ENCODE assay signal across 9 mouse cellular contexts in the genomic region with DNA sequence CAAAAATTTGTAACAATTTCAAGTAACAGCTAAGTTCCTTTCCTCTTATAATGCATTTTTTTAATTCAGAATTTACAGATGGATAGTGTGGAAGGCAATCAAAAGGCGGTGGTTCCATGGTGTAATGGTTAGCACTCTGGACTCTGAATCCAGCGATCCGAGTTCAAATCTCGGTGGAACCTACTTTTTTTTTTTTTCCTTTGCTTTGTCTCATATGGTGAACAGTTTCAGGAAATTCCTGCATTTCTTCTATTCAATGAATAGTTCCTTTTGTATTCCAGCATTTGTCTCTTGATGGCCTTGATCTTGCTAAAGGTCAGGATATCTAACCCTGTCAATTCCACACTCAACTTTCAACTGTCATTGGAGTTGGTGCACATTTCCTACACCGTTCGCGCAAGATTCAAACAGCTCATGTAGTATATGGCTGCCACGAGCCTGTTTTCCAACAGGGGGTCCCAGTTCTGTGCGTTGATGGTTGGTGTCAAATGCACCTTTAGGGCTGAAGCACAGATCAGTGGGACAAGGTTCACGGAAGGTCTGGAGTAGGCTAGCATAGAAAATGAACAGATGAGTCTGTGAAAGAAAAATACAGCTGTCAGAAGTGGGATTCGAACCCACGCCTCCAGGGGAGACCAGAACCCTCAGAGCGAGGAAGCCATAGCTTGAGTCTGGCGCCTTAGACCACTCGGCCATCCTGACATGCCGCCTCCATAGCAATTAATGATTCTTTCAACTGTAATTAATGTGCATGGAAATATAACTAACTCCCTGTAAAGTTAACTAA. TPM values are rescaled to one million over a fixed set of nuclear protein-coding genes. Genes with fewer than 3 reads are reported as not detected.
DNase-seq lines count a peak whose midpoint lies in the region; ATAC-seq lines count a peak whose summit lies in the region.
"Had no signal": no experiment of that assay in that cellular context is flagged by ENCODE, and none has a peak within 500 bp of the region (broad histone marks: within the 10 kb centered on the region; RNA-seq: fewer than 3 reads in every experiment).

No protein-coding gene starts in this region.

- ATAC-seq in embryonic facial prominence, embryonic 14.5 days (ENCODE audit: low read depth): peak; percentile 64
- peak; percentile 71 for ATAC-seq in kidney, embryonic 15.5 days (replicated peaks; ENCODE audit: low FRiP score)
- ATAC-seq in liver, embryonic 13.5 days (ENCODE audit: low read depth): peak; percentile 71

- no peaks in the 10 kb centered on the region for H3K36me3 ChIP-seq in embryonic facial prominence, embryonic 14.5 days (ENCODE audit: control insufficient read depth, insufficient read depth, low read length)
- H3K36me3 ChIP-seq in kidney, embryonic 15.5 days: no peaks in the 10 kb centered on the region
- H3K36me3 ChIP-seq in liver, embryonic 13.5 days: no peaks in the 10 kb centered on the region

- peak overlapping the region; percentile 67 for H3K27ac ChIP-seq in embryonic facial prominence, embryonic 14.5 days (replicated peaks; ENCODE audit: low read depth, low read length)
- H3K27ac ChIP-seq in kidney, embryonic 15.5 days: peak overlapping the region; percentile 77
- peak overlapping the region; percentile 48; the same call in 1 of the 2 replicates for H3K27ac ChIP-seq in liver, embryonic 13.5 days

- peak overlapping the region; percentile 47; the same call in 1 of the 2 replicates for H3K9ac ChIP-seq in embryonic facial prominence, embryonic 14.5 days (ENCODE audit: low read depth, low read length)
- H3K9ac ChIP-seq in kidney, embryonic 15.5 days: 0 out of 2 replicates have a peak overlapping the region, but pooled peaks have one; percentile 35
- peak overlapping the region; percentile 72 for H3K9ac ChIP-seq in liver, embryonic 13.5 days

- H3K27me3 ChIP-seq in embryonic facial prominence, embryonic 14.5 days (replicated peaks; ENCODE audit: control insufficient read depth, insufficient read depth, low read length): no peaks in the 10 kb centered on the region
- no peaks in the 10 kb centered on the region for H3K27me3 ChIP-seq in kidney, embryonic 15.5 days
- H3K27me3 ChIP-seq in liver, embryonic 13.5 days: no peaks in the 10 kb centered on the region; the same call in 1 of the 2 replicates

- H3K4me1 ChIP-seq in embryonic facial prominence, embryonic 14.5 days (ENCODE audit: control insufficient read depth, insufficient read depth, low read length): no peaks in the 10 kb centered on the region
- H3K4me1 ChIP-seq in kidney, embryonic 15.5 days: peaks cover 25% of the 10 kb centered on the region
- H3K4me1 ChIP-seq in liver, embryonic 13.5 days (replicated peaks): peaks cover 33% of the 10 kb centered on the region

- no peaks in the 10 kb centered on the region for H3K9me3 ChIP-seq in embryonic facial prominence, embryonic 14.5 days (ENCODE audit: control insufficient read depth, low read length)
- no peaks in the 10 kb centered on the region for H3K9me3 ChIP-seq in kidney, embryonic 15.5 days (replicated peaks)
- no peaks in the 10 kb centered on the region for H3K9me3 ChIP-seq in liver, embryonic 13.5 days (replicated peaks)

- peak overlapping the region; percentile 54 for H3K4me3 ChIP-seq in embryonic facial prominence, embryonic 14.5 days (ENCODE audit: low read depth, low read length)
- H3K4me3 ChIP-seq in kidney, embryonic 15.5 days (replicated peaks): peak overlapping the region; percentile 63
- H3K4me3 ChIP-seq in liver, embryonic 13.5 days (replicated peaks): peak overlapping the region; percentile 72

- under 1% methylated on average over 16 of the region's 16 CpGs for WGBS in embryonic facial prominence, embryonic 14.5 days
- 1% methylated on average over 16 of the region's 16 CpGs for WGBS in kidney, embryonic 15.5 days
- under 1% methylated on average over 16 of the region's 16 CpGs for WGBS in liver, embryonic 13.5 days (ENCODE audit: insufficient replicate concordance)

- H3K4me2 ChIP-seq in embryonic facial prominence, embryonic 14.5 days (ENCODE audit: low read depth, low read length): peak overlapping the region; percentile 97
- H3K4me2 ChIP-seq in kidney, embryonic 15.5 days: peak overlapping the region; percentile 64
- H3K4me2 ChIP-seq in liver, embryonic 13.5 days: peak overlapping the region; percentile 73

- DNase-seq in CD8-positive naive resting alpha-beta T cell, adult 2 months (ENCODE audit: low read depth in 2 of 2, low spot score in 2 of 2): peak; percentile 65 to 70
- peak; percentile 63 to 67 for DNase-seq in adrenal gland, postnatal 36 days
- peak; percentile 86 for DNase-seq in embryonic facial prominence, embryonic 14.5 days (ENCODE audit: low spot score)
- peak; percentile 38 to 79 for DNase-seq in heart, adult 9 months (ENCODE audit: low spot score in 2 of 2)
- DNase-seq in liver, embryonic 13.5 days: peak; percentile 80
- peak; percentile 85 for DNase-seq in naive thymus-derived CD4-positive, alpha-beta T cell, adult 2 months (ENCODE audit: low read depth)
- peak; percentile 66 for DNase-seq in testis, postnatal 14 days (ENCODE audit: low spot score)

RNA-seq across cellular contexts. Expression of a gene that starts 6.8 kb away (rescaled TPM):
- 10 to 100 TPM; 53.3 to 58.8 TPM for total RNA-seq in adrenal gland, postnatal 36 days (2021)
- 111 and 127 TPM in 2 replicates for polyA plus RNA-seq in embryonic facial prominence, embryonic 14.5 days (2014; fragmentation: Nextera tagmentation; extraction: Ambion mirVana)
- polyA plus RNA-seq in kidney, embryonic 15.5 days (2015; fragmentation: Nextera tagmentation; extraction: Ambion mirVana): 136 and 139 TPM in 2 replicates
- 81.4 and 82.3 TPM in 2 replicates for polyA plus RNA-seq in liver, embryonic 13.5 days (2015; fragmentation: Nextera tagmentation; extraction: Ambion mirVana)

RNA-seq across cellular contexts. Expression of a gene that starts 26.8 kb away (rescaled TPM):
- not detected for total RNA-seq in adrenal gland, postnatal 36 days (2021)
- not detected in 2 replicates for polyA plus RNA-seq in embryonic facial prominence, embryonic 14.5 days (2014; fragmentation: Nextera tagmentation; extraction: Ambion mirVana)
- not detected in 2 replicates for polyA plus RNA-seq in kidney, embryonic 15.5 days (2015; fragmentation: Nextera tagmentation; extraction: Ambion mirVana)
- polyA plus RNA-seq in liver, embryonic 13.5 days (2015; fragmentation: Nextera tagmentation; extraction: Ambion mirVana): not detected in 2 replicates
- polyA plus RNA-seq: large intestine, adult 2 months had no signal

RNA-seq across cellular contexts. Expression of a gene that starts 43.0 kb away (rescaled TPM):
- not detected for total RNA-seq in adrenal gland, postnatal 36 days (2021)
- polyA plus RNA-seq in embryonic facial prominence, embryonic 14.5 days (2014; fragmentation: Nextera tagmentation; extraction: Ambion mirVana): 0.18 TPM in 1 of 2 replicates, not detected in the other
- polyA plus RNA-seq in kidney, embryonic 15.5 days (2015; fragmentation: Nextera tagmentation; extraction: Ambion mirVana): not detected in 2 replicates
- polyA plus RNA-seq in liver, embryonic 13.5 days (2015; fragmentation: Nextera tagmentation; extraction: Ambion mirVana): not detected in 2 replicates
- polyA plus RNA-seq: large intestine, adult 2 months had no signal

Comparison
In these comparisons a context has a peak if more than half of its experiments do, and no peak if none do; other contexts are left out.
1. Peak in every context shown above with its lines: DNase-seq, ATAC-seq, H3K4me3 ChIP-seq and H3K27ac ChIP-seq.